Mouse (Mus musculus) heart, postnatal 25 days (tissue): Measurements from ENCODE around the gene Erp29. TPM values are rescaled to one million over a fixed set of nuclear protein-coding genes. Genes with fewer than 3 reads are reported as not detected.

ENCODE experiments used
- DNase-seq: peaks from one replicate; pipeline ENCODE4 v3.0.0; 2022; ENCODE audit warnings: low spot score
- intact Hi-C: fragments of 180-260 bp; cut with DNase I; formaldehyde crosslinking; loops from one replicate; pipeline ENCODE4 v1.15.1; 2025
- total RNA-seq, 2 experiments: library from RNA; stranded (reverse); gene quantifications; 2 replicates each; pipeline ENCODE4 v1.2.3; 2021

Erp29 gene
- total RNA-seq, 2 experiments from 2014 or later, result 83.2 to 84.7 TPM

- no peak for DNase-seq
- intact Hi-C loops, result loop anchor here (5.0 kb wide), 1 partner anchor 178 kb away; no protein-coding TSS in a partner anchor
These were observed 56.7 kb downstream of the Erp29 start for GRCm38 (mm10) chr5:121395621-121396020.

- DNase-seq, result no peak
- intact Hi-C loops, result no loop called here
These were observed 58.9 kb downstream of the Erp29 start for GRCm38 (mm10) chr5:121393402-121393801.

- intact Hi-C loops, result no loop called here
These were observed 59.5 kb downstream of the Erp29 start for GRCm38 (mm10) chr5:121392667-121393380.

GRCm38 (mm10) chr5:121389691-121390090 lies 62.6 kb downstream of the Erp29 start:
- DNase-seq, result no peak
- intact Hi-C loops, result no loop called here

More at GRCm38 (mm10) chr5:121392667-121393380, 59.5 kb downstream of the Erp29 start:
- no peak for DNase-seq

GRCm38 (mm10) chr5:121389106-121389505 lies 63.2 kb downstream of the Erp29 start:
- DNase-seq, result no peak
- intact Hi-C loops, result no loop called here

GRCm38 (mm10) chr5:121387126-121387525 lies 65.2 kb downstream of the Erp29 start:
- intact Hi-C loops, result no loop called here
- no peak for DNase-seq

GRCm38 (mm10) chr5:121386120-121386909 lies 66.0 kb downstream of the Erp29 start:
- DNase-seq, result no peak
- intact Hi-C loops, result no loop called here

GRCm38 (mm10) chr5:121385461-121386119 lies 66.7 kb downstream of the Erp29 start, which contains the start of gene Trafd1:
Trafd1 (minus strand) TSS chr5:121385632.
- DNase-seq, result peak; percentile 95
- intact Hi-C loops, result no loop called here

GRCm38 (mm10) chr5:121384757-121385460 lies 67.4 kb downstream of the Erp29 start:
- peak; percentile 35 for DNase-seq
- intact Hi-C loops, result no loop called here

GRCm38 (mm10) chr5:121383857-121384756 lies 68.2 kb downstream of the Erp29 start:
- DNase-seq, result no peak

GRCm38 (mm10) chr5:121380692-121381091 lies 71.6 kb downstream of the Erp29 start:
- no peak for DNase-seq
- intact Hi-C loops, result no loop called here

More at GRCm38 (mm10) chr5:121383857-121384756, 68.2 kb downstream of the Erp29 start:
- intact Hi-C loops, result no loop called here

GRCm38 (mm10) chr5:121378678-121379256 lies 73.5 kb downstream of the Erp29 start:
- DNase-seq, result no peak
- intact Hi-C loops, result loop anchor here (5.0 kb wide), 1 partner anchor 161 kb away; no protein-coding TSS in a partner anchor

Other genes with a start within 250 kb of the Erp29 start
- gene Rpl6, start 248.0 kb downstream of the Erp29 start, total RNA-seq, result 100 to 1,000 TPM; 521 to 551 TPM
- 10 to 100 TPM; 19.3 to 23.0 TPM for gene Hectd4, start 232.3 kb downstream of the Erp29 start, total RNA-seq
- 10 to 100 TPM; 48.1 to 51.3 TPM for gene Trafd1, start 66.9 kb downstream of the Erp29 start, total RNA-seq
- 10 to 100 TPM; 19.9 TPM for gene Naa25, start 54.6 kb downstream of the Erp29 start, total RNA-seq
- gene Tmem116, start 613 bp downstream of the Erp29 start, total RNA-seq, result 10 to 100 TPM in 1 of 2 experiments, 1 to 10 TPM in 1; 8.2 to 10.1 TPM
- gene Adam1b, start 50.9 kb upstream of the Erp29 start, total RNA-seq, result not detected
- 1 to 10 TPM; 1.8 to 2.4 TPM for gene Adam1a, start 93.0 kb upstream of the Erp29 start, total RNA-seq
- not detected for gene Gm42878, start 93.0 kb upstream of the Erp29 start, total RNA-seq
- 10 to 100 TPM; 70.2 to 77.1 TPM for gene Mapkapk5, start 93.4 kb upstream of the Erp29 start, total RNA-seq
- 100 to 1,000 TPM; 247 TPM for gene Aldh2, start 141.3 kb upstream of the Erp29 start, total RNA-seq
- 10 to 100 TPM; 54.1 to 60.7 TPM for gene Acad12, start 166.4 kb upstream of the Erp29 start, total RNA-seq
- 10 to 100 TPM; 18.6 to 21.7 TPM for gene Acad10, start 208.0 kb upstream of the Erp29 start, total RNA-seq
- 10 to 100 TPM; 26.7 to 27.0 TPM for gene Brap, start 208.1 kb upstream of the Erp29 start, total RNA-seq